Mouse (Mus musculus): ENCODE measurements at regions not wholly inside any gene's neighbourhood (a gene's known extent, or its start where the extent isn't known, plus 50 kb on each side); places are given as distances from the start of the nearest gene placed in this dataset.

DNA sequence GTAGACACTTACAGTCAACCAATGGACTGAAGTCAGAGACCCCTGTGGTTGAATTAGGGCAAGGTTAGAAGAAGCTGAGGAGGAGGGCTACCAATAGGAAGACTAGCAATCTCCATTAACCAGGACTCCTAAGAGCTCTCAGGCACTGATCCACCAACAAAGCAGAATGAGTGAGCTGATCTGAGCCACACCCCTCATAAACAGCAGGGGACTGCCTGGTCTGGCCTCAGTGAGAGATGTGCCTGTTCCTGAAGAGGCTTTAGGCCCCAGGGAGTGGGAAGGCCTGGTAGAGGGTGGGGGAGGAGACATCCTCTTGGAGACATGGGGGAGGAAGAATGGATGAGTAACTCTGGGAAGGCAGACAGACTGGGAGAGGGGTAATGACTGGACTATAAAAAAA lies 1445.6 kb upstream of the Acvr2a start:
- no peak for TF ChIP-seq CTCF (IDR thresholded peaks at IDR 0.05; ENCODE audit: low read depth)
- Histone ChIP-seq H3K9me3 (replicated peaks; ENCODE audit: low read length) (no peaks in the 10 kb centered on the region), H3K27me3 (ENCODE audit: insufficient read depth, low read length) (no peaks in the 10 kb centered on the region), H3K27ac (no peak overlapping the region), H3K36me3 (ENCODE audit: insufficient read depth, low read length) (no peaks in the 10 kb centered on the region), H3K4me1 (replicated peaks; ENCODE audit: insufficient read depth, low read length) (no peaks in the 10 kb centered on the region), H3K9ac (ENCODE audit: low read depth, low read length) (no peak overlapping the region), H3K4me2 (ENCODE audit: low read length) (no peak overlapping the region), H3K4me3 (replicated peaks; ENCODE audit: low read depth, low read length) (no peak overlapping the region)
- DNase-seq (ENCODE audit: low spot score): no peak
- ATAC-seq (replicated peaks; ENCODE audit: low FRiP score, low read depth): no peak
